Mouse (Mus musculus) retina, adult 2 months (tissue): ENCODE measurements around the gene Mgat4a.

Experiments used
- DNase-seq: peaks from one replicate; pipeline ENCODE4 v3.0.0-alpha.2; 2012; ENCODE audit warnings: low read depth, low spot score

Mgat4a gene

GRCm38 (mm10) chr1:37495698-37496321 lies 45.0 kb downstream of the Mgat4a start:
- DNase-seq: no peak

- no peak for DNase-seq
These were observed 45.7 kb downstream of the Mgat4a start for GRCm38 (mm10) chr1:37495104-37495503.

- no peak for DNase-seq
These were observed 49.1 kb downstream of the Mgat4a start for GRCm38 (mm10) chr1:37491672-37492071.

GRCm38 (mm10) chr1:37490691-37491212 lies 50.1 kb downstream of the Mgat4a start:
- DNase-seq: no peak

GRCm38 (mm10) chr1:37488531-37488930 lies 52.3 kb downstream of the Mgat4a start:
- DNase-seq: no peak

- no peak for DNase-seq
These were observed 53.8 kb downstream of the Mgat4a start for GRCm38 (mm10) chr1:37486994-37487393.

- DNase-seq: no peak
These were observed 54.4 kb downstream of the Mgat4a start for GRCm38 (mm10) chr1:37486439-37486838.

- no peak for DNase-seq
These were observed 56.2 kb downstream of the Mgat4a start for GRCm38 (mm10) chr1:37484612-37485011.

GRCm38 (mm10) chr1:37481331-37481730 lies 59.5 kb downstream of the Mgat4a start:
- DNase-seq: no peak

- DNase-seq: no peak
These were observed 60.1 kb downstream of the Mgat4a start for GRCm38 (mm10) chr1:37480731-37481130.

GRCm38 (mm10) chr1:37479759-37480158 lies 61.1 kb downstream of the Mgat4a start:
- no peak for DNase-seq

GRCm38 (mm10) chr1:37479074-37479473 lies 61.7 kb downstream of the Mgat4a start:
- no peak for DNase-seq

- DNase-seq: no peak
These were observed 62.4 kb downstream of the Mgat4a start for GRCm38 (mm10) chr1:37478416-37478815.

GRCm38 (mm10) chr1:37477928-37478327 lies 62.9 kb downstream of the Mgat4a start:
- DNase-seq: no peak

- DNase-seq: no peak
These were observed 63.6 kb downstream of the Mgat4a start for GRCm38 (mm10) chr1:37477250-37477649.

GRCm38 (mm10) chr1:37475312-37475711 lies 65.5 kb downstream of the Mgat4a start:
- no peak for DNase-seq

- DNase-seq: no peak
These were observed 66.1 kb downstream of the Mgat4a start for GRCm38 (mm10) chr1:37474634-37475190.

- no peak for DNase-seq
These were observed 66.8 kb downstream of the Mgat4a start for GRCm38 (mm10) chr1:37474046-37474445.

GRCm38 (mm10) chr1:37473251-37473650 lies 67.6 kb downstream of the Mgat4a start:
- DNase-seq: no peak

- DNase-seq: no peak
These were observed 69.4 kb downstream of the Mgat4a start for GRCm38 (mm10) chr1:37471179-37472148.

GRCm38 (mm10) chr1:37469007-37469406 lies 71.8 kb downstream of the Mgat4a start:
- DNase-seq: no peak

GRCm38 (mm10) chr1:37467806-37468205 lies 73.0 kb downstream of the Mgat4a start:
- no peak for DNase-seq
